Mouse (Mus musculus) kidney, embryonic 16.5 days (tissue): ENCODE measurements at regions not wholly inside any gene's neighbourhood (a gene's known extent, or its start where the extent isn't known, plus 50 kb on each side); places are given as distances from the start of the nearest gene placed in this dataset.

Source experiments
- ATAC-seq: fragments of 200-750 bp; cut with Nextera tagmentation; 2 replicates; pipeline ENCODE4 v1.8.0; 2017; ENCODE audit warnings: moderate TSS enrichment; ENCODE audit not compliant: low FRiP score, low TSS enrichment
- H3K27ac ChIP-seq: fragments of 300-500 bp; sonication (generic); 2 replicates; pipeline ENCODE4 v1.5.1; 2014; ENCODE audit warnings: low read length
- H3K27me3 ChIP-seq: fragments of 300-500 bp; sonication (generic); 2 replicates; pipeline ENCODE4 v1.6.1; 2014; ENCODE audit warnings: low read length, control low read depth, mixed read lengths; ENCODE audit not compliant: insufficient read depth
- H3K36me3 ChIP-seq: fragments of 300-500 bp; sonication (generic); 2 replicates; pipeline ENCODE4 v1.6.1; 2014; ENCODE audit warnings: low read length, control low read depth, mixed read lengths; ENCODE audit not compliant: insufficient read depth
- H3K4me1 ChIP-seq: fragments of 300-500 bp; sonication (generic); 2 replicates; pipeline ENCODE4 v1.6.1; 2014; ENCODE audit warnings: low read length, control low read depth, mixed read lengths; ENCODE audit not compliant: insufficient read depth
- H3K4me2 ChIP-seq: fragments of 300-500 bp; sonication (generic); replicated peaks from 2 replicates; pipeline ENCODE4 v1.6.1; 2014; ENCODE audit warnings: low read depth, low read length
- H3K4me3 ChIP-seq: fragments of 300-500 bp; sonication (generic); 2 replicates; pipeline ENCODE4 v1.5.1; 2014; ENCODE audit warnings: mild to moderate bottlenecking, low read length
- H3K9ac ChIP-seq: fragments of 300-500 bp; sonication (generic); replicated peaks from 2 replicates; pipeline ENCODE4 v1.6.1; 2014; ENCODE audit warnings: low read length
- H3K9me3 ChIP-seq: fragments of 300-500 bp; sonication (generic); 2 replicates; pipeline ENCODE4 v1.6.1; 2016; ENCODE audit warnings: low read length, control low read depth
- WGBS: fragments of 180-500 bp; shearing (Covaris S2); extraction: QIAGEN DNeasy Blood & Tissue Kit; methylation state at CpG from one replicate; pipeline ENCODE4 v1.1.7; 2014; 5-methylcytosine and 5-hydroxymethylcytosine counted together

DNA sequence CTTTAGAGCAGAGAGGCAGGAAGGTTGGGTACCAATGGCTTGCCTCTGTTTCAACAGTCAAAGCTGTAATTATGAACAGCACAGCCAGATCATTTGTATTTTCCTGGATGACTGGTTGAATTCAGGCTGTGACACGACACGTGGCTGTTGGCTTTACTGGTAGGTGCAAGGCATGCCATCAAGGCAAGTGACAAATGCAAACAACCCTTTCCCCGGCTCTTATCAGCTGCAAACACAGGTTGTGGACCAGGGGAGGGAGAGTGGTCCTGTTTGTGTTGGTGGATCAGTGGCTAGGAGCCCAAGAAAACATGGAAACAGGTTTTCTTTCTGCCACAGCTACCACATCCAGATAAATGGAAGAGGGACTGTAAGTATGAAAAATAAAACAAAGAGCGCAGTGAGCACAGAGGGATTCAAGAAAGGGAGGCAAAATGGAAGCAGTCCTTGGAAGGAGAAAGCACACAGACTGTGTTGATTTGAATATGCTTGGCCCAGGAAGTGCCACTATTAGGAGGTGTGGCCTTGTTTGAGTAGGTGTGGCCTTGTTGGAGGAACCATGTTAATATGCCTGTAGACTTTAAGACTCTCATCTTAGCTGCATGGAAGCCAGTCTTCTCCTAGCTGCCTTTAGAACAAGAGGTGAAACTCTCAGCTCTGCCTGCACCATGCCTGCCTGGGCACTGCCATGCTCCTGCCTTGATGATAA, 396.8 kb downstream of the Nedd1 start:
- Histone ChIP-seq H3K4me3 (no peak overlapping the region), H3K27me3 (no peaks in the 10 kb centered on the region), H3K36me3 (no peaks in the 10 kb centered on the region), H3K9ac (no peak overlapping the region), H3K4me1 (no peaks in the 10 kb centered on the region), H3K9me3 (no peaks in the 10 kb centered on the region), H3K27ac (no peak overlapping the region), H3K4me2 (no peak overlapping the region)
- ATAC-seq: no peak
- WGBS: 71% methylated on average over 4 of the region's 4 CpGs

DNA sequence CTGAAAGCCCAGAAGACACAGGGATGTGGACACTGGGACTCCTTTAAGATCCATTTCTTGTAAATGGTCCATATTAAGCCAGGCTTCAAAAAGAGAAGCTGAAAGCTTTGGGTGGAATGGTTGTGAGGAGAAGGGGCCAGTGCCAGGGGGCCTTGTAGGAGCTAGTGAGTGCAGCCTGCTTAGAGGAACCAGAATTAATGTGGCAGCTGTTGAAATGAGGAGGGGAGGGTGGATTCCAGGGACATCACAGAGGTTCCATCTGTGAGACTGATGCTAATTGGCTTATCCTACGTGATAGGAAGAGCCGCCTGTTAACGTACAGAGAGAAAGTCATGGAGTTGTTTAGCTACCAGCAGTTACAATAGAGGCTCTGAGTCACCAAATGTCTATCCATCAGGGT, 407.6 kb downstream of the Nedd1 start:
- 90% methylated on average over 3 of the region's 3 CpGs for WGBS
- no peak overlapping the region for H3K4me2 ChIP-seq
- H3K4me1 ChIP-seq: no peaks in the 10 kb centered on the region
- no peak overlapping the region for H3K27ac ChIP-seq
- H3K36me3 ChIP-seq: no peaks in the 10 kb centered on the region
- no peaks in the 10 kb centered on the region for H3K27me3 ChIP-seq
- ATAC-seq: no peak
- no peaks in the 10 kb centered on the region for H3K9me3 ChIP-seq
- no peak overlapping the region for H3K9ac ChIP-seq
- H3K4me3 ChIP-seq: no peak overlapping the region

DNA sequence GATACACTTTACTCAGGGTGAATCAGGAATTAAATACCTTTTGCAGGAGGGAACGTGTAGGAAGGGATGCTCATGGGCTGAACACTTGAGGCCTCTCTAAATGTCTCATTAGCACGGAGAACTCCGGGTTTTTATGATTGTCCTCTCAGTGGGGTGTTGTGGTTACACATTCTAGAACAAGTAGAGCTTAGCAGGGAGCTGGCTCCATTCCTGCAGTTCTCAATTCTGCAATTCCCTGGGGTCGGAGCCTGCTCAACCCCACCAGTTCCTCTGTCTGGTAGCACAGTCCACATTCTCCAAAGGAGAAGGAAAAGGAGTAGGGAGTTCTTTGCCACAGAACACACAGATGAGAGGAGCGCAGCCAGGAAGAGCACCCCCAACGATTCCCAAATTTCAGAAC, 409.9 kb downstream of the Nedd1 start:
- Histone ChIP-seq H3K27ac (no peak overlapping the region), H3K4me1 (0 out of 2 replicates have a peak, but pooled peaks cover 3% of the 10 kb centered on the region), H3K36me3 (no peaks in the 10 kb centered on the region), H3K4me3 (no peak overlapping the region), H3K9ac (no peak overlapping the region), H3K27me3 (no peaks in the 10 kb centered on the region), H3K4me2 (no peak overlapping the region), H3K9me3 (no peaks in the 10 kb centered on the region)
- no peak for ATAC-seq
- 79% methylated on average over 6 of the region's 6 CpGs for WGBS

DNA sequence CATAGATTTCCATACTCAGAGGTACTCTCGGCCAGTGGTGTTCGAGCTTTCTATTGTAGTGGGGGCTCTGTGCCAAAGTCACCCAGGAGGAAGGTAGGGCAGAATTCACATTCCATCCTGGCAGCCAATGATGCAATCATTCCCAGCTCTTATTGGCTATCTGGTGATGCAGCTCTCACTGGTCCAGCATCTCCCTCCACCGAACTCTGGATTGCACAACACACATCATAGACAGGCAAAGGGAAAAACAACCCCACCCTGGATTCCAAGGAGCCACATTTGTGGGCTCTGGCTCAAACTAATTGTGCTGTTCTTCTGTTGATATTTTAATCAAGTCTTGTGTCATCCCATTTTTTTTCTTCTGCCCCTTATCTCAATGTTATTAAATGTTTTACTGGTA, 413.6 kb downstream of the Nedd1 start:
- no peak overlapping the region for H3K27ac ChIP-seq
- H3K9me3 ChIP-seq: no peaks in the 10 kb centered on the region

DNA sequence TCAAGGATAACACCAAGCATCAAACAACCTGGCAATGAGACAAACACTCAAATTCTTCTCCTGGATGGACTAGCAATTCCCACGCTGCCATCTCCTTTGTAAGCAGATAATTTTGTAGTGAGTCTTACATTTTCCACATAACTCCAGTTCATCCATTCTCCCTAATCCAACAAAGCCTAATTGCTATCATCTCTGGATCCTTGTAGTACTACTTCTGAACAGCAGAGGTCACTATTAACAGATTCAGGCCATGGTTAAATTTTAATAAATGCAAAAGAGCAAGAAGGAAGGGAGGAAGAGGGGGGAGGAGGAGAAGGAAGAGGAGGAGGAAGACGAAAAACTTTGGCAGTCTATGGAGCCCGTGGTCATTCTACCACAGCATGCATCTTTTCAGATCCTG, 414.4 kb downstream of the Nedd1 start:
- Histone ChIP-seq H3K27ac (no peak overlapping the region), H3K4me2 (no peak overlapping the region), H3K27me3 (no peaks in the 10 kb centered on the region), H3K9ac (no peak overlapping the region), H3K4me1 (0 out of 2 replicates have a peak, but pooled peaks cover 3% of the 10 kb centered on the region), H3K9me3 (no peaks in the 10 kb centered on the region), H3K4me3 (no peak overlapping the region), H3K36me3 (no peaks in the 10 kb centered on the region)
- 29% methylated on average over 3 of the region's 3 CpGs for WGBS
- ATAC-seq: no peak

More for the DNA sequence above, 413.6 kb downstream of the Nedd1 start:
- H3K4me3 ChIP-seq: no peak overlapping the region
- WGBS: 89% methylated on average over 3 of the region's 3 CpGs
- no peaks in the 10 kb centered on the region for H3K27me3 ChIP-seq
- no peaks in the 10 kb centered on the region for H3K36me3 ChIP-seq
- no peak overlapping the region for H3K4me2 ChIP-seq
- H3K9ac ChIP-seq: no peak overlapping the region
- 0 out of 2 replicates have a peak, but pooled peaks cover 3% of the 10 kb centered on the region for H3K4me1 ChIP-seq
- no peak for ATAC-seq

DNA sequence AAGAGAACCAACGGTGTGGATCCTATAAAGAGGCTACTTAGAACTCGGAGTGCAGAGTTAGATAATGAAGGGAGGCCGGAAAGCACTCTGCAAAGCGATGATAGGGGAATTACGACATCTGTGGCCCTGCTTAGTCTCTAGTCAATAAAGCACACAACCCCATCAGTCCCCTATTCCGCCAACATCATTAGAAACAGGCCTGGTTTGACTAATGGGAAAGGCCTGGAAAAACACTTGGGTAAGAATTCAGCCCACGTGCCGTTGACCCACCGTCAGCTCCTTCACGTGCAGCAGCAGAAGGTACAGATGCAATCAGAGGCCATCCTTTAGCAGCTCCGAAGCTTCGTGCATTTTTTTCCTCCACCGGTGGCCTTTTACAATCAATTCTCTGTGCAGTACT, 423.5 kb downstream of the Nedd1 start:
- no peaks in the 10 kb centered on the region for H3K36me3 ChIP-seq
- no peak for ATAC-seq
- H3K4me3 ChIP-seq: no peak overlapping the region
- H3K9ac ChIP-seq: no peak overlapping the region
- 0 out of 2 replicates have a peak, but pooled peaks cover 4% of the 10 kb centered on the region for H3K9me3 ChIP-seq
- 0 out of 2 replicates have a peak, but pooled peaks cover 2% of the 10 kb centered on the region for H3K27me3 ChIP-seq
- H3K4me1 ChIP-seq: peaks cover 4% of the 10 kb centered on the region; the same call in 1 of the 2 replicates
- no peak overlapping the region for H3K27ac ChIP-seq
- no peak overlapping the region for H3K4me2 ChIP-seq
- WGBS: 59% methylated on average over 13 of the region's 13 CpGs

DNA sequence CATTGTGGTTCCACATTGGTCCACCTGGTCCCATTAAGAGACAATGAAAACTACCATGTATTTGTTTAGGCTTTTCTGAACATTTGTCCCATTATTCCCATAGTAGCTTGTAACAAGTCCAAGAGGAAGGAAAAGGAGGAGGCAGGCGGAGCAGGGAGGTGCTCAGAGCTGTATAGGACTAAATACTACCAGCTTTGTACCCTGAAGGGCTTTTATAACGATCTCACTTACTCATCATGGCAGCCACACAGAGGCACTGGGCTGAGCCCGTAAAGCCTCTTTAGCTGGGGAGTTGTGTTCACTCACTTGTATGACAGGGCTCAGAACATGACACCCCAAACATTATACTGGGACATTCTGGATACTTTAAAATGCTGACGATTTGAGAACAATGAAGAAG, 425.4 kb downstream of the Nedd1 start:
- no peak for ATAC-seq
- WGBS: 72% methylated on average over 4 of the region's 4 CpGs
- Histone ChIP-seq H3K36me3 (no peaks in the 10 kb centered on the region), H3K4me3 (no peak overlapping the region), H3K4me2 (no peak overlapping the region), H3K9me3 (0 out of 2 replicates have a peak, but pooled peaks cover 4% of the 10 kb centered on the region), H3K27ac (no peak overlapping the region), H3K4me1 (peaks cover 4% of the 10 kb centered on the region; the same call in 1 of the 2 replicates), H3K27me3 (0 out of 2 replicates have a peak, but pooled peaks cover 2% of the 10 kb centered on the region), H3K9ac (no peak overlapping the region)

DNA sequence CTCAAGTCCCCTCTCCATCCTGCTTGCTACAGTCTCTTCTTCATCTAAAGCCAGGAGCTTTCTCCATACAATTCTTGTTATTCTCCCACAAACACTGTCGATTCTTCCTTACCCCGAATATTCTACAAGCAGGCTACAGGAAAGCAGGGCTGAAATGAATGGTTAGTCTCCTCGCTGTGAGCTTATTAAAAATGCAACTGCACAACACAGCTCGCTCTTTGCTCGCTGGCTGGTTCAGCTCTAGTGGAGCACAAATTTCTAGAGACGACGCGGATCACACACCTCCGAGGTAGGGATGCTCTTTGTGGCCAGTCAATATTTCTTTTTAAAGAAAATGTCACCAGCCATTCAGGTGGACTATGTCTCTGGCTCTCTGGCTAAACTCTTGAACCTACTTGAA, 425.9 kb downstream of the Nedd1 start:
- WGBS: 46% methylated on average over 9 of the region's 9 CpGs
- Histone ChIP-seq H3K4me2 (no peak overlapping the region), H3K4me1 (peaks cover 4% of the 10 kb centered on the region; the same call in 1 of the 2 replicates), H3K9me3 (0 out of 2 replicates have a peak, but pooled peaks cover 4% of the 10 kb centered on the region), H3K36me3 (no peaks in the 10 kb centered on the region), H3K4me3 (no peak overlapping the region), H3K9ac (no peak overlapping the region), H3K27ac (no peak overlapping the region), H3K27me3 (0 out of 2 replicates have a peak, but pooled peaks cover 2% of the 10 kb centered on the region)
- ATAC-seq: no peak

DNA sequence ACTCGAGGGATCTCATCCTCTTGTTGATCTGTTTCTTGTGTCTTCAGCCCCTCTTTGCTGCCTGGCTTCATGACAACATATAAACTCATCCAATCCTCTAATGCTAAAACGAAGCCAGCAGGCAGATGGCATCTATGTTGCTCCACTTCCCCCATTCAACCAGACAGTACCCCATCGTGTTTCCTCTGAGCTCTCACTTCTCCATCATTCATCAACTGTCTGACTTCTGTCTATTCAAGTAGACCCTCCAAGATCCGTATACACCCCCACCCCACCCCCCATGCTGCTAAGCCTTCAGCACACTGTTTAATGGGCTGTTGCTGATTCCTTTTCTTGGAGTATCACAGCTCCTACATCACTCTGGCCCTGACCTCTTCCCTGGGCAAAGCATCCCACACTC, 429.0 kb downstream of the Nedd1 start:
- Histone ChIP-seq H3K9me3 (no peaks in the 10 kb centered on the region), H3K36me3 (no peaks in the 10 kb centered on the region), H3K27me3 (0 out of 2 replicates have a peak, but pooled peaks cover 2% of the 10 kb centered on the region), H3K4me1 (peaks cover 4% of the 10 kb centered on the region; the same call in 1 of the 2 replicates), H3K27ac (no peak overlapping the region), H3K4me3 (no peak overlapping the region), H3K9ac (no peak overlapping the region), H3K4me2 (no peak overlapping the region)
- ATAC-seq: no peak
- 52% methylated on average over 4 of the region's 4 CpGs for WGBS

DNA sequence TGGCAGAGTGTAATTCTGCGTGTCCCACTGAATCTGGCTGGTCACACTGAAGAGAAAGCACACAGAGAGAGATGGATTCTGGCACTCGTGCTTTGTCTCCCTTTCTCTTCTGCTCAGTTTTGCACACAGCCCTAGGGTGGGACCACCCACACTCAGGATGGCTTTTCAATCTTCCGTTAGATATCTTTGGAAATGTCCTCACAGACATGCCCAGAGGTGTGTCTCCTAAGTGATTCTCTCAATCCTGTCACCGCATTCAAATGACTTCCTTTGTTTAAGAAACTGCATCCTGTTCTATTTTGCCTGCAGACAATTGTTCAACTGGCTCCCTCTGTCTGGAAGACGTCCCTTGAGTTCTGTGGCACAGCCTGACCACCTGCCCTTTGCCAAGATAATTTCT, 433.0 kb downstream of the Nedd1 start:
- H3K27me3 ChIP-seq: no peaks in the 10 kb centered on the region
- H3K9me3 ChIP-seq: no peaks in the 10 kb centered on the region
- H3K4me2 ChIP-seq: no peak overlapping the region
- H3K4me3 ChIP-seq: no peak overlapping the region
- peaks cover 4% of the 10 kb centered on the region; the same call in 1 of the 2 replicates for H3K4me1 ChIP-seq
- H3K36me3 ChIP-seq: no peaks in the 10 kb centered on the region
- ATAC-seq: no peak
- H3K9ac ChIP-seq: no peak overlapping the region
- no peak overlapping the region for H3K27ac ChIP-seq
- WGBS: 74% methylated on average over 5 of the region's 5 CpGs
